Mouse (Mus musculus): Measurements from ENCODE around the gene Klk1b9.
A peak's percentile ranks its signal among the peaks of the same experiment; 100 is the strongest.
"Not testable (repeated sequence)": the region's sequence is repeated elsewhere in the genome, so short reads cannot be mapped to it uniquely, and the experiment has no call there.

Gene Klk1b9

GRCm38 (mm10) chr7:43975761-43976160 lies at the start of gene Klk1b9:
Gene Klk1b9 (plus strand): TSS chr7:43976061.
- not testable (repeated sequence) for DNase-seq (ENCODE audit: low spot score in 2 of 2)

- DNase-seq (ENCODE audit: low spot score in 2 of 2) = no peak
Observed at GRCm38 (mm10) chr7:43928521-43928920, 47.3 kb upstream of the Klk1b9 start.

- DNase-seq (ENCODE audit: low spot score in 2 of 2) = no peak
Observed at GRCm38 (mm10) chr7:43932337-43932736, 43.5 kb upstream of the Klk1b9 start.

GRCm38 (mm10) chr7:43933440-43933839 lies 42.4 kb upstream of the Klk1b9 start, which contains the start of gene Klk15:
Gene Klk15 (plus strand): TSS chr7:43933740.
- DNase-seq (ENCODE audit: low spot score in 2 of 2) = no peak

GRCm38 (mm10) chr7:43934747-43935146 lies 41.1 kb upstream of the Klk1b9 start:
- no peak for DNase-seq (ENCODE audit: low spot score in 2 of 2)

GRCm38 (mm10) chr7:43936551-43936950 lies 39.3 kb upstream of the Klk1b9 start:
- DNase-seq (ENCODE audit: low spot score in 2 of 2) = no peak

GRCm38 (mm10) chr7:43942293-43942692 lies 33.6 kb upstream of the Klk1b9 start:
- DNase-seq (ENCODE audit: low spot score in 2 of 2) = not testable (repeated sequence)

GRCm38 (mm10) chr7:43944727-43945264 lies 31.1 kb upstream of the Klk1b9 start:
- DNase-seq (ENCODE audit: low spot score in 2 of 2) = no peak

GRCm38 (mm10) chr7:43950364-43950763 lies 25.5 kb upstream of the Klk1b9 start, which contains the start of gene Klk1b8:
Gene Klk1b8 (plus strand): TSS chr7:43950664.
- no peak for DNase-seq (ENCODE audit: low spot score in 2 of 2)

- peak; percentile 6 to 11 for DNase-seq (ENCODE audit: low spot score in 2 of 2)
Observed at GRCm38 (mm10) chr7:43952703-43953102, 23.2 kb upstream of the Klk1b9 start.

- DNase-seq (ENCODE audit: low spot score in 2 of 2) = no peak
Observed at GRCm38 (mm10) chr7:43966451-43966850, 9.4 kb upstream of the Klk1b9 start, which contains the start of gene Klk1b1. Gene Klk1b1 (plus strand): TSS chr7:43966751.

- no peak for DNase-seq (ENCODE audit: low spot score in 2 of 2)
Observed at GRCm38 (mm10) chr7:43967058-43967457, 8.8 kb upstream of the Klk1b9 start.

- DNase-seq (ENCODE audit: low spot score in 2 of 2) = no peak
Observed at GRCm38 (mm10) chr7:43967612-43968011, 8.2 kb upstream of the Klk1b9 start.

GRCm38 (mm10) chr7:43985657-43986056 lies 9.8 kb downstream of the Klk1b9 start:
- DNase-seq (ENCODE audit: low spot score in 2 of 2) = no peak

GRCm38 (mm10) chr7:43994821-43995220 lies 19.0 kb downstream of the Klk1b9 start:
- not testable (repeated sequence) for DNase-seq (ENCODE audit: low spot score in 2 of 2)

- not testable (repeated sequence) for DNase-seq (ENCODE audit: low spot score in 2 of 2)
Observed at GRCm38 (mm10) chr7:43995577-43995976, 19.7 kb downstream of the Klk1b9 start, which contains the start of gene Klk1b11. Gene Klk1b11 (plus strand): TSS chr7:43995877.

- DNase-seq (ENCODE audit: low spot score in 2 of 2) = no peak
Observed at GRCm38 (mm10) chr7:44004847-44005246, 29.0 kb downstream of the Klk1b9 start.

GRCm38 (mm10) chr7:44011868-44012267 lies 36.0 kb downstream of the Klk1b9 start, which contains the start of gene Klk1b26:
Gene Klk1b26 (plus strand): TSS chr7:44012168.
- DNase-seq (ENCODE audit: low spot score in 2 of 2) = not testable (repeated sequence)

GRCm38 (mm10) chr7:44014666-44015065 lies 38.8 kb downstream of the Klk1b9 start:
- peak; percentile 18 to 22 for DNase-seq (ENCODE audit: low spot score in 2 of 2)

- DNase-seq (ENCODE audit: low spot score in 2 of 2) = peak in 1 of 2 experiments; percentile 15
Observed at GRCm38 (mm10) chr7:44015071-44015470, 39.2 kb downstream of the Klk1b9 start.
